Mouse (Mus musculus) ovary, adult 18-20 months (tissue): Measurements from ENCODE around the gene Mab21l1.

Source experiments
- DNase-seq: peaks from one replicate; pipeline ENCODE4 v3.0.0; 2022; ENCODE audit warnings: low spot score, mixed read lengths

The Mab21l1 gene

DNA sequence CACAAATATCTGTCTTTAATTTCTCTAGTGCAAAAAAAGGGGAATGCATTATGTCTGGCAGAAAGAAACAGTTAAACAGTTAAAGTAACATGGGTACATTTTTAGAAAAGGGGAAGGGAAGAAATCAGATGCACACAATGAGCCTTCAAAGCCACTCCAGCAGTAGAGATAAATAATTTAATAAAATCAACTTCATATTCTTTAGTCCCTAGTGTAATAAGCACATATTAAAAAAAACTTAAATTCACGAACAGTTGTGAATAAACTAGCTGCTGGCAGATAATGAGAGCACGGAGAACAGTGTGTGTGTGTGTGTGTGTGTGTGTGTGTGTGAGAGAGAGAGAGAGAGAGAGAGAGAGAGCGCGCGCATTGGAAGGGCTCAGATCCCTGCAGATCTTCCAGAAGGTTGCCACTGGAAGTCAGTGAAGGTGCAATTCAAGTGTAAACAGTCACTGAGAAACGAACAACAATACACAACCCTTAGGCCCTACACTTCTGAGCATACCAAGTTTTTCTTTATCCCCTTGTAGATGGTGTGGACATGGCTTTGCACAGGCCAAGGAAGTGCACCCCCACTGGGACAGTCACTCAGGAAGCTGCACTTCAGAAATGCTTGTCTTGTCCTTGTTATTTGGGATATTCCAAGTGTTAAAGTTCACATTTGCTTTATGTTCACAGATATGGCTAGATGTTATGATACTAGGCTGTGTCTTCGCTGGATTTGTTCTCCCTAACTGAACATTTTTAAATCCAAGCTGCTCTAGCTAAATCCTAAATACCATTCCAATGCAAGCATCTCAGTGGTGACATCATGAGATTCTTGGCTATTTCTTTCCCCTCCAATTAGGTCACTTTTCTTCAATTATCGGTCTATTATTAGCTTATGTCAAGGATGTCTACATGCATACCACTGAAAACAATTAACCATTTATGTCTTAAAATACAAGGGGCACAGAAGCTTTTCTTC lies 3.3 kb upstream of the Mab21l1 start:
- no peak for DNase-seq

DNA sequence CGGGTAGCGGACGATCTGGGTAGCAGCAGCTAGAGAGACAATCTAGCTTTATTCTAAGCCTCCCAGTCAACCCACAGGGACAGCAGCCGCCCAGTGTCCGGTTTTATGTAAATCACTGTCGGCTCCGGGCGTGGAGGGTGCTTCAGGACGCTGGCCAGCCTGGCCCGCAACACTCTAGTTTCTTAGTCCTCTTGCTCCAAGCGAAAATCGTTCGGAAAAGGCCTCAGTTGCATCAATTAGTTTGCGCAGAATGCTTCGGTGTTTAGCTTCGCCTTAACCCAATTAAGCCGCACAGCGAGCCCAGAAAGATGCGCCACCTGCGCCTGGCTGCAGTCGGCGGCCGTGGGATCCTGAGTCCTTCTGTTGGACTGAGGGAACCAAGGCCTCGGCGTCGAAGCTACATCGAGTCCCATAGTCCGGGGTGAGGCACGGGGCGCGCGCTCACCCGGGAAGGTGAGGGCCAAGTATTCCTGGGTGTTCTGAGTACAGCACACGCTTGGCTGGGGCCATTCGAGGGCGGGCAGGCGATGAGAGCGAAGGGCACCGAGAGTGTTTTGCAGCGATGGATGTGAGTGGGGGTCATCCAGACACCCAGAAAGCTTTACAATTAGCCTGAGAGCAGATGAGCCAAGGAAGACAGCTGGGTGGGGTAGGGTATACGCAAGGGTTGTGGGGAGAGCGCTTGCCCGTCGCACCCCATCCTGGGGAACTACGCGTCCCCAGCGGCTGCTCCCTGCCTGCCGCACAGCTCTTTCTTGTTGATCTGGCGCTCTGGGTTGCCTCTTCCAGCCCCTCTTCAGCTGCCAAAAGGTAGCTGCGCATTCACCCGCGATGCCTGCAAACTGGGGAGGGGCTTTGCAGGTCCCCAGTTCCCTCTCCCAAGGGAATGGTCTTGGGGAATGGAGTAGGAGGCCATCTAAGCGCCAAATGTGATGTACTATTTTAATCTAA lies 1.9 kb upstream of the Mab21l1 start:
- DNase-seq, result no peak

DNA sequence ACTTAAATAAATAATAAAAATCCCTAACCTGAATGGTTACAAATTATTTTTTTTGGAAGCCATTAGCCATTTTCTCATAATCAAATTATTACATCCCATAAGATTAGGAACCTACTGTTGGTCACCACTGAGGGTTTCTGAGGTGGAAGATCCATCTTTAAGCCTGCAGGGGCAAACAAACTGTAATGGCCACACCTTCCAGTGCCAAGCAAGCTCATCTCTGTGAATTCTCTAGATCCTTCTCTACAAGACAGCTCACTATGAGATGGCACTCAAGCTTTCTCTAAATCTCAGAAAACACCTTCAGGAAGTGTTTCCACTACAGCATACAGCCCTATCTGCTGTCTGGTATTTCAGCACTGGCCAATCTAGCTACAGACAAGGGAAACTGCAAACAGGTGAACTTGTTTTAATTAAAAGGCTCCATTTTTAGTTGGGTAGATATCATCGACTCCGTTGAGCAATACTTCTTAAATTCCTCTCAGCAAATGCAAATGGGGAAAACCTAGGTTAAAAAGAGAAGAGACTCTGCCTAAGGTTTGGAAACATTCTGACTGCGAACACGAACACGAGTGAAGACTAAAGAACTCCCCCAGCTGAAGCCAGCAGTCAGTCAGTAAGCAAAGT lies 768 bp upstream of the Mab21l1 start:
- no peak for DNase-seq

DNA sequence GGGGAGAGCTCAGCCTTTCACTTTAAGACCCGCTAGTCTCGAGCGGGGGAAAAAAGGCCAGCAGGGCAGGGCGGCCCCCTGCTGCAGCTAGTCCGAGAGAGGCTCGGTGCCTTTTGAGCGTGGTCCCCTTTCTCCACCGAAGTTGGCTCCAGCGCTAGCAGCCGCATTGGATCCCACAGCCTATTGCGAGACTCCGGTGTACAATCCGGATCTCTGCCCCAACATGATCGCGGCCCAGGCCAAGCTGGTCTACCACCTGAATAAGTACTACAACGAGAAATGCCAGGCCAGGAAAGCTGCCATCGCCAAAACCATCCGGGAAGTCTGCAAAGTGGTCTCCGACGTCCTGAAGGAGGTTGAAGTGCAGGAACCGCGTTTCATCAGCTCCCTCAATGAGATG lies 461 bp downstream of the Mab21l1 start:
- no peak for DNase-seq

DNA sequence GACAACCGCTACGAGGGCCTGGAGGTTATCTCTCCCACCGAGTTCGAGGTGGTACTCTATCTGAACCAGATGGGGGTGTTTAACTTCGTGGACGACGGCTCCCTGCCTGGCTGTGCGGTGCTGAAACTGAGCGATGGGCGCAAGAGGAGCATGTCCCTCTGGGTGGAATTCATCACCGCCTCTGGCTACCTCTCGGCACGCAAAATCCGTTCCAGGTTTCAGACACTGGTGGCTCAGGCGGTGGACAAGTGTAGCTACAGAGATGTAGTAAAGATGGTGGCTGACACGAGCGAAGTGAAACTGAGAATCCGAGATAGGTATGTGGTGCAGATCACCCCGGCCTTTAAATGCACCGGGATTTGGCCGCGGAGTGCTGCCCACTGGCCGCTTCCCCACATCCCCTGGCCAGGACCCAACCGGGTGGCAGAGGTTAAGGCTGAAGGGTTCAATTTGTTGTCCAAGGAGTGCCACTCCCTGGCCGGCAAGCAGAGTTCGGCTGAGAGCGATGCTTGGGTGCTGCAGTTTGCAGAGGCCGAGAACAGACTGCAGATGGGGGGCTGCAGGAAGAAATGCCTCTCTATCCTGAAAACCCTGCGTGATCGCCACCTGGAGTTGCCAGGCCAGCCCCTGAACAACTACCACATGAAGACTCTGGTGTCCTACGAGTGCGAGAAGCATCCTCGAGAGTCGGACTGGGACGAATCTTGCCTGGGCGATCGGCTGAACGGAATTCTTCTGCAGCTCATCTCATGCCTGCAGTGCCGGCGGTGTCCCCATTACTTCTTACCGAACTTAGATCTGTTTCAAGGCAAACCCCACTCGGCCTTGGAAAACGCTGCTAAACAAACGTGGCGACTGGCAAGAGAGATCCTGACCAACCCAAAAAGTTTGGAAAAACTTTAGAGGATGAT lies 1.1 kb downstream of the Mab21l1 start:
- no peak for DNase-seq

DNA sequence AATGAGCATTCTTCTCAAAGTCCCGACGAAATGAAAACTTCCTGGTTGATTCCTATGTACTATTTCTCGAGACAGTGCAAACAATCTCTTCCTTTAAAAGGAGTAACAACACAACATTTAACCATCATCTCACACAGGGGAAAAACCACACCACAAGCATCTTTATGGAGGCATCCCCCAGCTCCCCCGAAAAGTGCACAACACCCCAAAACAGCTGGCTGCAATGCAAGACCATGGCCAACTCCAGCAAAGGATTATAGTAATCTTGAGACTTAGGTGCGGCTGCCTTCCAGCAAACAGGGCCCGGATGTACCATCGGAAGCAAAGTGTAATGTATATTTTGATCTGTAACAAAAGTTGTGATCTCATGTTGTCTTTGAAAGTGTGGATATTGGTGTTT lies 1.8 kb downstream of the Mab21l1 start:
- DNase-seq, result no peak

DNA sequence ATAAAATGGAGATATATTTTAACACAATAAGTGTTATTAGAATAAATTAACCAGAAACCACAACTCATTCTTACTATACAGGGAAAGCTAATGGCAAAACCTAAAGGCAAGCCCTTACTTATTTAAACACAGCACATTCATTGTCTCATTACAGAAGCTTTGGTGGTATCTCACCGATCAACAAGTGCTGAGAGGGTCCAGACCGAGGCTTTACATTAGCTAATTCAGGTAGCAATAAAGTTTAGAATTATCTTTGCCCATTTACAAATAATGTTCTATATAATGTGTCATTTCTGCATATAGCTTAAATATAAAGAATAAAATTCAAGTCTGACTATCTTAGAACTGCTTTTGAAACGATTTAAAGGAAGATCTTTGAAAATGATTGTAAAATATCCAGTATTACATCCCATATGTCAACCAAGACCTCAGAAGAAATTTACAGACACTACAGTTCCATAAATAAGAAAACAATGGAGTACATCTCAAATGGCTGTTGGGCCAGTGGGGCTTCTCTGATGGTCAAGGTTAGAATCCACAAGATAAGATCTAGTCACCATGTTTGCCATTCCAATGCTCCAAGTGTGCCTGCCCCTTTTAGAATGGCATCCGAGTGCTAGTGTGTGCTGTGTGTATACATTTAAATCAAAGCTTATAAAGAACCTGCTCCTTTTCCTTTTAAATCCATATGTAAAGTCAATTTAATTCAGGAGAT lies 3.1 kb downstream of the Mab21l1 start:
- DNase-seq, result no peak

DNA sequence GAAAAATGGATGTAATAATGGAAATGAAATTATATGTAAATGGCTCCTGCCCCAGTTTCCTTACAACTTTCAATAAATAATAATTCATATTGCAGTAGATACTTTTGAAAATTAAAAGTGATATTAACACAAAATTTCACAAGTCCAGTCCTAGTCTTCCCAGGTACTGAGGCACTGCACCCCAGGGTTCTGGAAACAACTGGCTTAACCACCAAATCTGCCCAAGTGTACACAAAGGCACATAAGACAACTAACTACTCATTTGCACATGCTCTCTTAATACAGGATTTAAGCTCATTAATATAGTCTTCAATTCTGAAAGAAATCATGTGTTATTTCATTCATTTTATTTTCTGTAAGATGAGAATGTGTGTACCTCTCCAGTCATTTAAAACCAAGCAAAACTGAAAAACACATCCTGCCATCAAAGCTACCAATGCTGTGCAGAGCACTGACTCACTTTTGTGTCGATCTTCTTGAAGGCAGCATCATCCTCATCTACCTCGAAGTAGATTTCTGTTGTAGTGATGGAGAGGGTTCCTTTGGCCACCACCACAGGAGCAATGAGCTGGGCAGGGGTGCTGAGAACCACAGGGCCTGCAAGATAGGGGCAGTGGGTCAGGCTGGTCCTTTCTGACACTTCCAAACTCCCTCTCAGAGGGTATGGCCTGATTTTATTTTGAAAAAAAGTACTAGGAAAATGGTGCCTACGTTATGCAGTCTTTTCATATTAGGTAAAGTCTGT lies 3.8 kb downstream of the Mab21l1 start:
- DNase-seq, result no peak

DNA sequence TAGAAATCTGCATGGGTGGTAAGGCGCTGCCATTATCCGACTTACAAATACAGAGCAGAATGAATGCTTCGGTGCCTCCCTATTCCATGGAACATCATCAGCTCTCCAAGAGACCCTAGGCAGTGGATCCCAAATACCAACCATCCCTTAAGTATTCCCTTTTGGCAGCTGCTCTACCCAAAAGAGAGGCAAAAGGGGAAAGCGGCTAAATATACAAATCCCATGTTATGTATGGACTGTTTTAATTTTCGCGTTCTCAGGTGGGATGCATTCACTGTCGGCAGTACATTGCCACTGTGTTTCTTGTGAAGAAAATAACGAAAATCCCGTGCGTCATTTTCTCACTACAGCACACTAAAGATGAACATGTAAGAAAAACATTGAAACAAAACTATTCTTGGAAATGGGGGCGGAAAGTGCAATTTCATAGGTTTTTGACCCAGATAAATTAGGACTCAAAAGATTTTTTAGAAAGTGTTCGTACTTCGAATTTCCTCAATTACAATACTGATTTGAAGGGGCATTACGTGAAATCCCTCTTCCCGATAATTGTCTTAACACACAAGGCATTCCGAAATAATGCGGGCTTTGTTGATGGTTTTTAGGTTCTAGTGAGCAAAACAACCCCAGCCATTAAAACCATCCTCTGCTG lies 4.7 kb downstream of the Mab21l1 start:
- no peak for DNase-seq

DNA sequence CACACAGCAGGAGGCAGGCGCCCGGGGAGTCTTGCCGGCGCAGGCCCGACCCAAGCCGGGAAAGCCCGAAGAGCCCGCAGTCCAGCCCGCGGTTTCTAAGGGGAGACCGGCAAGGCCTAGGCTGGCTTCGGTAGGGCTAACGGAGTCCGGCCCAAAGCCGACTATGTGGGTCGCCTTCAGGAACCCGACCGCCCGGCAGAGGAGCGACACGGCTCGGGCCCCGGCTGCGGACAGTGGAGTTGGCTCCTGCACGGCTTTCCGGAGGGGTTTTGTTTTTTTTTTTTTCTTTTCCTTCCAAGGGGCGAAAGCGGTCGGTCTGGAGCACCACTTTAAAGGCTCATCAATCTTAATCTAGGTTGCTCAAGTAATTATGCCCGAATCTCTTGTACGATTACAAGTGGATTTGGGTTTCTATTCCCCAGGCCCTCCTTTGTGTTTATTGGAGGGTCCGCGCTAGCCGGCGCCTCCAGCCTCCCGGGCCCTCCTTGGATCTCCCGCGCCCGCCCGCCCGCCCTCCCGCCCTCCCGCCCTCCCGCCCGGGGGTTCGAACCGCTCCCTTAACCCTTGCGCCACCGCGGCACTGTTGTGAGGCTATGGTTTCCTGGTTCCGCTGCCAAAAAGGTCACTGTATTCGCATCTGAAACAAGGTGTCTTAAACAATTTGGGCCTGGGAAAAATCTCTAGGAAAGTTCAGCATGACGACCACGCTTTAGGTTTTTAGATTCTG lies 5.3 kb downstream of the Mab21l1 start:
- DNase-seq, result peak; percentile 35

DNA sequence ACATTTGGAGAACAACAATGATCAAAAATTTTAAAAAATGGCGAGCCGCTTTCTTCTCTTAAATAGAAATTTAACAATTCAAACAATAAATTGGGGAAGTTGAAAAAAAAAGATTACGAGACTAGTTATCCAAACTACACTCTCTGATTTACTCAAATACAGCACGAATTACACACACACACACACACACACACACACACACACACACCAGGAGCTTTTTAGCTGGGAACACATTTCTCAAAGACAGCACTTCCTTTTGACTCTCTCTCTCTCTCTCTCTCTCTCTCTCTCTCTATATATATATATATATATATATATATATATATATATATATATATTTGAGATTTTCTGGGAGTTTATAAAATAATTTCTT lies 5.9 kb downstream of the Mab21l1 start:
- DNase-seq, result no peak

DNA sequence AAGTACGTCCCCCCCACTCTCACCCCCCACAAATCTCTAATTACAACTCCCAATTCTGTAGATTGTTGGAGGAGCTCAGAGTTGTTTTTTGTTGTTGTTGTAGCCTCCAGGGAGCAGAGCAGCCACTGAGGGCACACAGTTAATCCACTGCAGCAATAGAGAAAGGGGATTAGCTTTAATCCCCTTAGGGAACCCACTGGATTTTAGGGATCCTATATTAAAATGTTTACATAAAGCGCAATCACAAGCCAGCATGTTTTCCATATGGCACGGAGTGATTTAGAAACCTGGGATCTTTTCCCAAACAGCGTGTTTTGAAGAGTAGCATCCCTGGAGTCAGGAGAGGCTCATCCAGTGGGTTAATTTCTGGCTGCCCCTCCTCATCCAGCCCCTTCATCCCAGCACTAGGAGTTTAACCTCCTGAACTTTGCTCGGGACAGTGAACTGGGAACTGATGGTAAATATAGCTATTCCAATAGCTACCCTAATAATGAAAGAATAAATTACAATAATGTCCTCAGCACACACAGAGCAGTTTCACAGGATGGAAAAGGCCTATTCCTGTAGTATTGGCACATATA lies 6.4 kb downstream of the Mab21l1 start:
- no peak for DNase-seq

DNA sequence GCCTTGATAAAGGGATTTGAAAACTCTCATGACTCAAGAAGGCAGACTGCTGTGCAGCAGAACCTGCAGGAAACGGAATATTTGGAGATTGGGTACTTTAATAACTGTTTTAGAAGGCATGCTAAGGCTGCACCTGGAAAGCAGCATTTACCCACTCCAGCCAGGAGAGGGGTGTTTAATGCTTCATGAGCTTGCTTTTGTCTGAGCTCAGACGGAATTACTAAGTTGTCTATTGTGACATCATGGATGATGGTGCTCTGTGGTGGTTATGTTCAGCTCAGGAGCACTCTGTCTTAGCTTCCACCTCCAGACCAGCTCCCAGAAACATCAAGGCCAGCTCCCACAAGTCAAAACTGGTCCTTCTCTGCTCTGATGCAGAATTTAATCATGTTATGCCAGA lies 7.5 kb downstream of the Mab21l1 start:
- DNase-seq, result no peak

DNA sequence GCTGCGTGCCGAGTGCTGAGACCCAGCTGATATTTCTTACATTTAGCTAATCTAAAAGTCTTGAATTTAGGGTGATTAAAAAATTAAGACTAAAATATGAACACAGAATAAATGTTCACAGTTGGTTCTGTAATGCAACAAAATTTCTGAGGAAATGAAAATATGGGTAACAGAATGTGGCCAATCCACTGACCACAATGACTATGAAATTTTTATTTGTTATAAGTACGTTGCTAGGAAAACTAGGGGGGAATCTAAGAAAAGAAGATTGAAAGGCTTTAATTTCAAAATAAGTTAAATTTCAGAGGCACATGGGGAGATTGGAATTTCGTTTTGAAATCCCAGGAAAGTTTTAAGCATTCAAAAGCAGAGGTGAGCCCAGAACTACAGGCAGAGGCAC lies 8.3 kb downstream of the Mab21l1 start:
- DNase-seq, result no peak

DNA sequence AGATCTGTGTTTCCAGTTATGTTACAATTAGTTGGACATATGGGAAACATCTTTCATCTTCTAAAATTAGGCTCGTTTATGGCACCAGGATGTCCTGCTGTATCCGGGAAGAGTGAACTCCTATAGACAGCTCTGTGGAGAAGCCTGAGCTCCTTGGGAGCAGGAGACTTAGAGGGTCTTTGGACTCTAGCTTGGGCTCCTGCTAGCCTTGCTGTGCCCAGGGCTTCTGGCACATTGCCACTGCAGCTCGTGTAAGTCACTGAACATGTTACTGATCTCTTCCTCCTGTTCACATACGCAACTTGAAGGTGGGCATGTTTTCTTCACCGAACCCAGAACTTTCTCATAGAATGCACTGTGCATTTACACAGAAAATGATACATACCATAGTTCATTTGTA lies 9.9 kb downstream of the Mab21l1 start:
- no peak for DNase-seq

DNA sequence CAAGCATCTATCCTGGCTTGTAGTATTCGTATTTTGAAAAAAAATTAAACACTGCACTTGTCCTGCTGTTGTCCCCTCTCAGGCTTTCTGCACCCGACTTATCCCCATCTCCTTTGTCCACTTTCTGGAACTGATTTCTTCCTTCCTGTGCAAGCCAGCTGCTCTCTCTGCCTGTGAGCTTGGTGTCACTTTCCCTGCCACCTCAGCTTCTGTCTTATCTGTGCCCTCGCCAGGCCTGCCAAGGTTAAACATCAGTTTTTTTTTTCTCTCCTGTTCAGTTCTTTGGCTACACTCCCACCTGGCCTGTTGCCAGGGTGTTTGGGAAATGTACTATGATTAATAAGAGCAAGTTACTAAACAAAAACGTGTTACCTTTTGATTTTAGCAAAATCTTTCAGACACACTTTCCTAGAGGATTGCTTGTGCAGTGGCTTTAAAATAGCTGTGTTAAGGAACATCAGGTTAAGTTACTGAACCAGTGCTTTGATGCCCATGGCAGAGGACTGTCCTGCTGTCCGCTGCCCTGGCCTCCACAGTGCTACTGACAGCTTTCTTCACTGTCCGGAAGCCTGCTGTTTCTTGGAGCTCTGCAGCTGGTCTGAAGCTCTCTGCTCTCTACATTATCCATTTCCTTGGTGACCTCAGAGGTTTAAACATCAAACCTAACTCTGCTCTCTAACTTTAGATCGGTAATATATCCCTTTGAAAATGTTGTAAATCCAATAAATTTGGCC lies 11.7 kb downstream of the Mab21l1 start:
- DNase-seq, result peak; percentile 69

DNA sequence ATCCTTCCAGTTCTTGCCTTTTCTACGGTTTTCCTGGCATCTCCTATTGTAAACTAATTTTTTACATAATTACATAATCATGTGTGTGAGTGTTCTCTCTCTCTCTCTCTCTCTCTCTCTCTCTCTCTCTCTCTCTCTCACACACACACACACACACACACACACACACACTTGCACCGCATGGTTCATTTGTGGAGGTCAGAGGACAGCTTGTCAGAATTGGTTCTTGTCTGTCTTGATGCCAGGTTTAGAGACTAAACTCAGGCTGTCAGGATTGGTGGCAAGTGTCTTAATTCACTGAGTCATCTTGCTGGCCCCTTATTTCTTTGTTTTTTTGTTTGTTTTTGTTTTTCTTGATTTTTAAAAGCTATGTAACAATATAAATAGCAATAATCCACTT lies 12.5 kb downstream of the Mab21l1 start:
- no peak for DNase-seq
